Mouse (Mus musculus) stomach, embryonic 15.5 days (tissue): Measurements from ENCODE around the gene Steap3. TPM values are rescaled to one million over a fixed set of nuclear protein-coding genes. Genes with fewer than 3 reads are reported as not detected.

ENCODE experiments used
- ATAC-seq: fragments of 200-750 bp; cut with Nextera tagmentation; 2 replicates; pipeline ENCODE4 v1.8.0; 2017; ENCODE audit warnings: low read depth, moderate number of reproducible peaks, moderate TSS enrichment; ENCODE audit not compliant: insufficient read depth, low FRiP score
- H3K27ac ChIP-seq: fragments of 300-500 bp; sonication (generic); 2 replicates; pipeline ENCODE4 v1.5.1; 2015; ENCODE audit warnings: mild to moderate bottlenecking, inconsistent platforms
- H3K27me3 ChIP-seq: fragments of 300-500 bp; sonication (generic); replicated peaks from 2 replicates; pipeline ENCODE4 v1.6.1; 2015; ENCODE audit warnings: inconsistent platforms
- H3K36me3 ChIP-seq: fragments of 300-500 bp; sonication (generic); 2 replicates; pipeline ENCODE4 v1.6.1; 2015; ENCODE audit warnings: inconsistent platforms
- H3K4me1 ChIP-seq: fragments of 300-500 bp; sonication (generic); 2 replicates; pipeline ENCODE4 v1.6.1; 2015; ENCODE audit warnings: inconsistent platforms
- H3K4me2 ChIP-seq: fragments of 300-500 bp; sonication (generic); 2 replicates; pipeline ENCODE4 v1.6.1; 2015; ENCODE audit warnings: mild to moderate bottlenecking, inconsistent platforms
- H3K4me3 ChIP-seq: fragments of 300-500 bp; sonication (generic); replicated peaks from 2 replicates; pipeline ENCODE4 v1.5.1; 2015; ENCODE audit warnings: inconsistent platforms
- H3K9ac ChIP-seq: fragments of 300-500 bp; sonication (generic); 2 replicates; pipeline ENCODE4 v1.6.1; 2015; ENCODE audit warnings: inconsistent platforms
- H3K9me3 ChIP-seq: fragments of 300-500 bp; sonication (generic); 2 replicates; pipeline ENCODE4 v1.6.1; 2016; ENCODE audit warnings: inconsistent platforms
- WGBS: fragments of 180-500 bp; shearing (Covaris S2); methylation state at CpG from one replicate; pipeline ENCODE4 v1.1.7; 2015; 5-methylcytosine and 5-hydroxymethylcytosine counted together
- polyA plus RNA-seq: library from polyadenylated mRNA; unstranded; fragments of >200 nt; fragmentation: Nextera tagmentation; extraction: Ambion mirVana; gene quantifications from 2 replicates; pipeline ENCODE4 v1.2.1, GENCODE M21; 2015

Steap3 gene
- polyA plus RNA-seq, 1 experiment from 2014 or later, result 7.3 TPM

DNA sequence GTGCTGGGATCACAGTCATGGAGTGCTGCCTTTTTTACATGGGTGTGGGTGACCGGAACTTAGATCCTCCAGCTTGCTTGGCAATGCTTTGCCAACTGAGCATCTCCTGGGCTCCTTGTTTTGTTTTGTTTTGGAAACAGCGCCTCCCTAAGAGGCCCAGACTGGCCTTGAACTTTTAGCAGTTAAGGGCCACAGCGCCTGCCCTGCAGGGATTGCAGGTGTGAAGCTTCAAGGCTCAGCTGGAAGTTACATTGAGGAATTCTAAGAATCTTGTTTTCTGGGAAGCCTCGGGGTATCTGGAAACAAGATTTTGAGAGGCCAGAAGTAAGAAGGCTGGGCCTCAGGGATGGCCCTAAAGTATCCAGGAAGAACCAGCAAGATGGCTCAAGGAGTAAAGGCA is 6.0 kb downstream of the Steap3 start:
- WGBS, result 53% methylated on average over 4 of the region's 4 CpGs
- Histone ChIP-seq H3K4me1 (peaks cover 11% of the 10 kb centered on the region; the same call in 1 of the 2 replicates), H3K4me3 (no peak overlapping the region)

DNA sequence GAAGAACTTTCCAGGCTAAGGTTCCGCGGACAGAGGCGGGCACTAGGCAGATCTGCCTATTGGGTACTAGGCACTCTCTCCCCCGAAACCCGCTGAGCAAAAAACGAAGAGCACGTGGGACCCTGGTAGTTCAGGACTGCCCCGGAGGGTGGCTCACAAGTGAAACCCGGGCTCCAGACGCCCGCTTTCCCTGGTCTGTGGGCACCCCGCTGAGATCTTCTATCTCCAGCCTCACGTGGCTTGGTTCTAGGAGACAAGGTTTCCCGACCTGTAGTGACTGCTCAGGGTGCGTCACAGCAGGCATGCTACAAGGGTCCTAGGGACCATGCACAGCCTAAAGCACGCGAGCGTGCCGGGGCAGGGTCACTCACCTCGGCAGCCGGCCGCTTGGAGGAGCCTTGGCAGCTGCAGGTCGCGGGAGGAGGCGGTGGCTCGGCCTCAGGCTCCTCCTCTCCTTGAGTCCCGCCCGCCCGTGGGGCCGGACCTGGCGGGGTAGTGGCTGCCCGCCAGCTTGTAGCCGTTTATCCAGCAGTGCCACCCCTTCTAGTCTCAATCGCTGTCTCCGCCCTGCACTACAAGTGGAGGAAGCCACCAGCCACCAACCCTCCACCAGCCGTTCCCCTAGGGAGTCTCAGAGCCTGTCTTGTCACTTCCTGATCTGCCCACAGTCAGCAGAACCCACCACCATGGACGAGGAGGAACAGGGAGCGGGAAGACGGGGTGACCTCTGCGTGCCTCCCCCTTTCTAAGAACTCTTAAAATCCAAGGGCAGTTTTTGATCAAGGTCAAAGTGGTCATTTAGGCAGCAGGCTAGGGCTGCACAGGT is 7.4 kb downstream of the Steap3 start:
- no peaks in the 10 kb centered on the region for H3K27me3 ChIP-seq
- no peaks in the 10 kb centered on the region for H3K36me3 ChIP-seq
- no peaks in the 10 kb centered on the region for H3K9me3 ChIP-seq
- H3K4me3 ChIP-seq, result peak overlapping the region; percentile 48
- H3K9ac ChIP-seq, result 0 out of 2 replicates have a peak overlapping the region, but pooled peaks have one; percentile 9
- H3K27ac ChIP-seq, result no peak overlapping the region
- H3K4me2 ChIP-seq, result peak overlapping the region; percentile 83
- ATAC-seq, result peak; percentile 96
- WGBS, result under 1% methylated on average over 40 of the region's 40 CpGs
- peaks cover 11% of the 10 kb centered on the region; the same call in 1 of the 2 replicates for H3K4me1 ChIP-seq

More for the DNA sequence above, 6.0 kb downstream of the Steap3 start:
- no peaks in the 10 kb centered on the region for H3K9me3 ChIP-seq
- no peak for ATAC-seq
- H3K9ac ChIP-seq, result no peak overlapping the region
- H3K27ac ChIP-seq, result no peak overlapping the region
- no peaks in the 10 kb centered on the region for H3K27me3 ChIP-seq
- no peaks in the 10 kb centered on the region for H3K36me3 ChIP-seq
- no peak overlapping the region for H3K4me2 ChIP-seq

DNA sequence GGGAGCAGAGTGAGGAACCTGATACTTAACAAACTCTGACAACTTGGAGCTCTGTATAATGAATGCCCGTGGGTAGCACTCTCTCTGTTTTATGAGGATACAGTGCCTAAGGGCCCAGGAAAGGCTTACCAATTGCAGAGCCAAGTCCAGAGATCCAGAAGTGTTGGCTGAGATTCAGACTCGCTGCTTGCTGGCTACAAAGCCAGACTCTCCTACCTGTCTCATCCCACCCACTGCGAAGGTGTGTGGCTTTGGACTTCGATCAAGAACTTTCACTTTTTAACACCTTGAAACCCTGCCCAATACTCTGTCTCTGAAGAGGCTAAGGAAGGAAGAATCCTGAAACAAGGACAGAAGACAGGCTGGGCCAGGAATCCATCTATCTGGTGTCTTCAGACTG is 9.3 kb downstream of the Steap3 start:
- ATAC-seq, result no peak
- H3K9ac ChIP-seq, result no peak overlapping the region
- no peaks in the 10 kb centered on the region for H3K9me3 ChIP-seq
- no peak overlapping the region for H3K4me3 ChIP-seq
- no peak overlapping the region for H3K4me2 ChIP-seq
- peaks cover 19% of the 10 kb centered on the region for H3K4me1 ChIP-seq
- H3K27me3 ChIP-seq, result no peaks in the 10 kb centered on the region
- no peaks in the 10 kb centered on the region for H3K36me3 ChIP-seq
- H3K27ac ChIP-seq, result no peak overlapping the region
- WGBS, result 86% methylated on average over 4 of the region's 4 CpGs

DNA sequence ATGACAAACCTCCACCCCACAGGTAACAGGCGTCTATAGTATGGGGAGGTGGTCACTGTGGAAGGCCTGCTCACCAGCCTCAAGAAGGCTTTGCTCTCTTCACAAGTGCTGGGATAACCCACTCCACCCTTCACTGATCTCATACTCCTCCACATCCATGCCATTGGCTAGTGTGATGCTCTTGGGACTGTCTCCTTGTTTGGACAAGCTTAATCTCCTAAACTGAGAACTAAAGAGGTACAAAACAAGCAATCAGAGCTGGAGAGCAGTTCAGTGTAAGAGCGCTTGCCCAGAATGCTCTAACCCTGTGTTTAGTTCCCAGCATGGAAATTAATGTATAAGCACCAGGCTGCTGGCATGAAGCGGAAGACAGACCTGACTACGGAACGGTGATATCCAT is 11.3 kb downstream of the Steap3 start:
- no peak for ATAC-seq
- no peak overlapping the region for H3K9ac ChIP-seq
- H3K27me3 ChIP-seq, result no peaks in the 10 kb centered on the region
- 94% methylated on average over 5 of the region's 5 CpGs for WGBS
- peaks cover 19% of the 10 kb centered on the region for H3K4me1 ChIP-seq
- H3K4me3 ChIP-seq, result no peak overlapping the region
- no peaks in the 10 kb centered on the region for H3K36me3 ChIP-seq
- H3K27ac ChIP-seq, result no peak overlapping the region
- no peaks in the 10 kb centered on the region for H3K9me3 ChIP-seq
- no peak overlapping the region for H3K4me2 ChIP-seq

DNA sequence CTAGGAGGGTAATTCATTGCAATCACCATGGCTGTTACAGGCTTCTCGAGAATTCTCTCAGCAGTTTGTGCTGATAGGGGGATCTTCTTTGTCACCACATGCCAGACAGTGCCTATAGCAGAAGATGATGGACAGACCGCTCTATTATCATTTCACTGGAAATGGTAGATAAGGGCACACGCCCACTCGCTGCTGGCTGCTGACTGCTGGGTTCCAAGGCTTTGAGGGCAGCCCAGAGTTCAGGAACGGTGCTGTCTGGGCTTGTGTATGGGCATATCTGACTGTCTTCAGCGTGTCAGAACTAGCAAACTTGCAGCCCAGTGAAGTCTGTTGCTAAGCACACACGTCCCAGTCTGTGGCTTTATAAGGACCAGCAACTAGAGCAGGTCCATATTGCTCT is 13.3 kb downstream of the Steap3 start:
- no peaks in the 10 kb centered on the region for H3K27me3 ChIP-seq
- no peak overlapping the region for H3K9ac ChIP-seq
- ATAC-seq, result peak; percentile 81; the same call in 1 of the 2 replicates
- no peaks in the 10 kb centered on the region for H3K9me3 ChIP-seq
- no peak overlapping the region for H3K4me2 ChIP-seq
- no peak overlapping the region for H3K4me3 ChIP-seq
- WGBS, result 65% methylated on average over 7 of the region's 7 CpGs
- no peak overlapping the region for H3K27ac ChIP-seq
- peaks cover 9% of the 10 kb centered on the region; the same call in 1 of the 2 replicates for H3K4me1 ChIP-seq
- no peaks in the 10 kb centered on the region for H3K36me3 ChIP-seq

DNA sequence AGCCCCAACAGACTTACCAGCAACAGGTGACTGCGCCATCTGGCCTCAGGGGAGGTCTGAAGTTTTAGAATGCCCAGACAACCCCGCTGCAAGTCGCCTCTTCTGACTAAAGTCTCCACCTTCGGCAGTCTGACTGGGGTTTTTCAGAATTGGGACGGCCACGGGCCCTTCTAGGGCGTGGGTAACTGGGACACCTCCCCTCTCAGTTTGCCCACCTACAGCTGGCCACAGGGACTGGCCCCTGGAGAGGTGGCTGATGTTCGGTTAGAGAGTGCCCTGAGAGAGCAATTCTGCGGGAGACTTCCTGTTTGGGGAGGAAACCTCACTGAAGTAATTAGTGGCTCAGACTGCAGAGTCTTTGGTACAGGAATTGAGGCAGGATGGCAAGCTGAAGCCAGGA is 13.8 kb downstream of the Steap3 start:
- Histone ChIP-seq H3K27me3 (no peaks in the 10 kb centered on the region), H3K4me2 (0 out of 2 replicates have a peak overlapping the region, but pooled peaks have one; percentile 14), H3K9ac (no peak overlapping the region), H3K4me1 (peaks cover 8% of the 10 kb centered on the region; the same call in 1 of the 2 replicates), H3K4me3 (no peak overlapping the region), H3K36me3 (no peaks in the 10 kb centered on the region), H3K27ac (no peak overlapping the region), H3K9me3 (no peaks in the 10 kb centered on the region)
- ATAC-seq, result no peak
- 36% methylated on average over 9 of the region's 9 CpGs for WGBS

DNA sequence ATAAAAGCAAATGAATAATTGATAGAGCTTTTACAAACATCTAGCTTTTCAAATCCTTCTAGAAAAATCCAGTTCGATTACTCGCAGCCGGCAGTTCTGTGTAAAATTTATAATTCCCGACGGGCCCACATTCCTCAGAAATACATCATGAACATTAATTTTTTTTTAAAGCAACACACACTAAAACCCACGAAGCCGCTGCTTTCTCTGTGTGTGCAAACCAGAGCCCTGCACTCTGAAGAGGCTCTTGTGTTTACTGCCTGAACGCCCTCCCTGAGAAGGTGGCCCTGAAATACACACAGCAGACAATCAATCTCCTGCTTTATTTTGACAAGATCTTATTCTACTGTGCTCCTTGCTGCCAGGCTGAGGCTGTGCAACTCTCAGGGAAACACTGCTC is 14.3 kb downstream of the Steap3 start:
- Histone ChIP-seq H3K27ac (no peak overlapping the region), H3K4me2 (0 out of 2 replicates have a peak overlapping the region, but pooled peaks have one; percentile 14), H3K36me3 (no peaks in the 10 kb centered on the region), H3K4me3 (no peak overlapping the region), H3K4me1 (peaks cover 8% of the 10 kb centered on the region; the same call in 1 of the 2 replicates), H3K9ac (no peak overlapping the region), H3K9me3 (no peaks in the 10 kb centered on the region), H3K27me3 (no peaks in the 10 kb centered on the region)
- 23% methylated on average over 8 of the region's 8 CpGs for WGBS
- ATAC-seq, result no peak

DNA sequence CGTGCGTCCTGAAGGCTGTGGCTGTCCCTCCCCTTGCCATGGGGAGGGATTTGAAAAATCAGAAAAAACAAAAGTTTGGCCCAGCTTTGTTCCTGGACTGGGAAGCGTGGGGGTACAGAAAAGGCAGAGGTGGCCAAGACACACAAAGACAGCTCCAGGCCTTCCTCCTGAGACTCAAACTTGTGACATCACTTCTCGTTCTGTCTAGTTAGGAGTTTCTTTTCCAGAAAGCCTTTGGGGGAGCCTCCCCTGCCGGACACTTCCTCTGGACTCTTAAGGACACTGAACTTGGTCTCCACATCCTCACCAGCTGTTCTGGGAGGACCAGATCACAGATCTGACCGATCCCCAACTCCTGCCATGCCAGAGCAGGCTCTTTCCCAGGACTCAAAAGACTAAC is 18.8 kb downstream of the Steap3 start:
- H3K4me3 ChIP-seq, result no peak overlapping the region
- no peaks in the 10 kb centered on the region for H3K27me3 ChIP-seq
- peaks cover 6% of the 10 kb centered on the region; the same call in 1 of the 2 replicates for H3K4me1 ChIP-seq
- H3K9ac ChIP-seq, result no peak overlapping the region
- 85% methylated on average over 6 of the region's 6 CpGs for WGBS
- no peaks in the 10 kb centered on the region for H3K36me3 ChIP-seq
- no peak overlapping the region for H3K4me2 ChIP-seq
- H3K27ac ChIP-seq, result no peak overlapping the region
- ATAC-seq, result no peak
- H3K9me3 ChIP-seq, result no peaks in the 10 kb centered on the region

DNA sequence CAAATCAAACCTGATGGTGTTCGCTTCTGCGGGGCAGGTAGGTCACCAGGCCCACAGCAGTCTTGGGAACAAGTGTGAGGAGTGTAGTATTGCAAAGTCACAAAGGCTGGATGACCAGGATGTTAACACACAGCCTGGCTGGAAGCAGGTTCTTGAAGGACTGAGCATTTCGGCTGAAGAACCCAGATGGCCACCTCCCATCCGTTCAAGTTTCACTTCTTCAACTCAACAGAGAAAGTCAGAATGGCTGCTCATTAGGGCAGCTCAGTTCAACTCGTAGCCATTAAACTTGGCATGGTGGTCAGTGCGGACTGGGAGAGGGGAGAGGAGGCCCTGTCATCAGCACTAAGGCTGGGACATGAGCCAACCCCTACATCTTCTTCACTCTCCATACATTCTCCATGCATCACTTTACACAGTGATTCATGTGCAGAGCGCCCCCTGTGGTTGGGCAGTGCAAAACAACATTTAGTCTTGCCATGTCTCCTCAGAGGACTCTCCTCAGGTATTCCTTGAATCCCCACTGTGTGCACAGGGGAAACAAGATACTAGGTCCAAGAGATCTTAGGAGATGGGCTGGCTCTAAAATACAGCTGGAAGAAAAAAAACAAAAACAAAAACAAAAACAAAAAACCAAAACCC is 19.9 kb downstream of the Steap3 start:
- ATAC-seq, result no peak
- Histone ChIP-seq H3K4me3 (no peak overlapping the region), H3K4me1 (no peaks in the 10 kb centered on the region), H3K4me2 (no peak overlapping the region), H3K27ac (no peak overlapping the region), H3K36me3 (no peaks in the 10 kb centered on the region), H3K27me3 (no peaks in the 10 kb centered on the region), H3K9me3 (no peaks in the 10 kb centered on the region), H3K9ac (no peak overlapping the region)
- WGBS, result 85% methylated on average over 7 of the region's 7 CpGs

DNA sequence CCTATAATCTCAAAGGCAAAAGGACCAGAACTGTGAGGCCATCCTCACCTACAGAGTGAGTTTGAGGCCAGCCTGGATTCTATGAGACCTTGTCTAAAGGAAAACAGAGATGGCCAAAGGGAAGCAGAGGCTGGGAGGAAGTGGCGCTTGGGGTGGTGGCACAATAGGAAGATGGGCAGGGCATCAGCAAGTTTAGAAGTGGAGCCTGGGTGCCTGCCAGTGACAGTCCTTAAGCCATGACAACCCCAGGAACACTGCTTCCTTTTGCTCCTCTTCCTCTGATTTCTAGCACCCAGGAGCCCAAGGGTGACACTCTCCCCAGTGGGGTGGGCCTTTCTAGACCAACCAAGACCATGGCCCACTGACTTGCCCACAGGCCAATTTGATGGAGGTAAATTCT is 21.3 kb downstream of the Steap3 start:
- 92% methylated on average over 1 of the region's 1 CpGs for WGBS

DNA sequence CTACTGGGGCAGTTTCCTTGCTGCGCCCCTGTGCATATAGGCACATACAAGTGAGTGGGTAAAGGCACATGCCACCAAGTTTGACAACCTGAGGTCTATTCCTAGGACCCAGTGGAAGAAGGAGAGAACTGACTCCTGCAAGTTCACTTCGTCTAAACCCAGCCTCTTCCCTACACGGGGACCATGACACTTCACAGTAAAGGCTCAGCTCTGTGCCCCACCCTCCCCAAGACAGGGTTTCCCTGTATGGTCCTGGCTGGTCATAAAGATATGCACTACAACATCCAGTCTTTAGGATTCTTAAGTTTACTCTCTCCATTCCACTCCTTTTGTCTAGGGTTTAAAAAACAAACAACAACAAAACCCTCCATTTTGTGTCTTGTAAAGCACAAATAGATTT is 21.9 kb downstream of the Steap3 start:
- no peak for ATAC-seq
- no peak overlapping the region for H3K4me2 ChIP-seq
- 70% methylated on average over 3 of the region's 3 CpGs for WGBS

More for the DNA sequence above, 21.3 kb downstream of the Steap3 start:
- no peak overlapping the region for H3K27ac ChIP-seq
- no peaks in the 10 kb centered on the region for H3K4me1 ChIP-seq
- no peak overlapping the region for H3K4me3 ChIP-seq
- no peak overlapping the region for H3K9ac ChIP-seq
- no peaks in the 10 kb centered on the region for H3K9me3 ChIP-seq
- H3K27me3 ChIP-seq, result no peaks in the 10 kb centered on the region
- H3K36me3 ChIP-seq, result no peaks in the 10 kb centered on the region
- no peak overlapping the region for H3K4me2 ChIP-seq
- no peak for ATAC-seq

DNA sequence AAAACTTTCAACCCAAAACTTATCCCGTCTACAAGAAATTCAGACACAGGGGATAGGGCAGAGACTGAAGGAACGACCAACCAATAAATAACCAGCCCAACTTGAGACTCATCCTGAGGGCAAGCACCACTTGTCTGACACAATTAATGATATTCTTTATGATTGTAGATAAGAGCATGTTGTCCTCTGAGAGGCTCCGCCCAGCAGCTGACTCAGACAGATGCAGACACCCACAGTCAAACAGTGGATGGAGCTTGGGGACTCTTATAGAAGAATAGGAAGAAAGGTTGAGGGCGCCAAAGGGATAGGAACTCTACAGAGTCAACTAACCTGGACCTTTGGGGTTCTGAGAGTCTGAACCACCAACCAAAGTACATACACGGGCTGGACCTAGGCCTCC is 22.7 kb downstream of the Steap3 start:
- ATAC-seq, result no peak
- Histone ChIP-seq H3K27me3 (no peaks in the 10 kb centered on the region), H3K36me3 (no peaks in the 10 kb centered on the region), H3K9me3 (no peaks in the 10 kb centered on the region), H3K9ac (no peak overlapping the region), H3K4me2 (no peak overlapping the region), H3K4me1 (no peaks in the 10 kb centered on the region), H3K4me3 (no peak overlapping the region), H3K27ac (no peak overlapping the region)
- WGBS, result 88% methylated on average over 5 of the region's 5 CpGs

More for the DNA sequence above, 21.9 kb downstream of the Steap3 start:
- Histone ChIP-seq H3K4me3 (no peak overlapping the region), H3K4me1 (no peaks in the 10 kb centered on the region), H3K9ac (no peak overlapping the region), H3K27me3 (no peaks in the 10 kb centered on the region), H3K9me3 (no peaks in the 10 kb centered on the region), H3K27ac (no peak overlapping the region), H3K36me3 (no peaks in the 10 kb centered on the region)
